Mouse (Mus musculus) limb, embryonic 11.5 days (tissue): ENCODE results near the gene Cep128. TPM values are rescaled to one million over a fixed set of nuclear protein-coding genes. Genes with fewer than 3 reads are reported as not detected.

Source experiments
- ATAC-seq: fragments of 200-750 bp; cut with Nextera tagmentation; 2 replicates; pipeline ENCODE4 v1.8.0; 2017; ENCODE audit warnings: low read depth; ENCODE audit not compliant: insufficient number of reproducible peaks, low FRiP score, low TSS enrichment
- DNase-seq: peaks from one replicate; pipeline ENCODE4 v3.0.0-alpha.2; 2015; ENCODE audit warnings: low spot score
- H3K27ac ChIP-seq: fragments of 300-500 bp; sonication (generic); replicated peaks from 2 replicates; pipeline ENCODE4 v1.5.1; 2014; ENCODE audit warnings: low read depth, mild to moderate bottlenecking, low read length
- H3K27me3 ChIP-seq: fragments of 300-500 bp; sonication (generic); 2 replicates; pipeline ENCODE4 v1.6.1; 2014; ENCODE audit warnings: mild to moderate bottlenecking, low read length, mixed read lengths; ENCODE audit not compliant: control insufficient read depth, insufficient read depth
- H3K36me3 ChIP-seq: fragments of 300-500 bp; sonication (generic); 2 replicates; pipeline ENCODE4 v1.6.1; 2014; ENCODE audit warnings: mild to moderate bottlenecking, low read length, moderate library complexity, mixed read lengths; ENCODE audit not compliant: control insufficient read depth, insufficient read depth
- H3K4me1 ChIP-seq: fragments of 300-500 bp; sonication (generic); 2 replicates; pipeline ENCODE4 v1.6.1; 2014; ENCODE audit warnings: low read length, mixed read lengths; ENCODE audit not compliant: control insufficient read depth, insufficient read depth
- H3K4me2 ChIP-seq: fragments of 300-500 bp; sonication (generic); 2 replicates; pipeline ENCODE4 v1.6.1; 2014; ENCODE audit warnings: low read depth, mild to moderate bottlenecking, moderate library complexity; ENCODE audit not compliant: severe bottlenecking
- H3K4me3 ChIP-seq: fragments of 300-500 bp; sonication (generic); 2 replicates; pipeline ENCODE4 v1.5.1; 2014; ENCODE audit warnings: low read depth, low read length
- H3K9ac ChIP-seq: fragments of 300-500 bp; sonication (generic); 2 replicates; pipeline ENCODE4 v1.6.1; 2014; ENCODE audit warnings: mild to moderate bottlenecking, low read length
- H3K9me3 ChIP-seq: fragments of 300-500 bp; sonication (generic); 2 replicates; pipeline ENCODE4 v1.6.1; 2016; ENCODE audit warnings: low read length; ENCODE audit not compliant: control insufficient read depth
- WGBS: fragments of 180-500 bp; shearing (Covaris S2); extraction: QIAGEN DNeasy Blood & Tissue Kit; methylation state at CpG from one replicate; pipeline ENCODE4 v1.1.7; 2014; 5-methylcytosine and 5-hydroxymethylcytosine counted together
- polyA plus RNA-seq: library from polyadenylated mRNA; unstranded; fragments of >200 nt; fragmentation: Nextera tagmentation; extraction: Ambion mirVana; gene quantifications from 2 replicates; pipeline ENCODE4 v1.2.1, GENCODE M21; 2014

Gene Cep128
- polyA plus RNA-seq, 1 experiment from 2014 or later = 10.1 TPM

GRCm38 (mm10) chr12:91015075-91015474, 369.1 kb downstream of the Cep128 start:
- ATAC-seq (no peak), DNase-seq (no peak)
- Histone ChIP-seq H3K27ac (no peak overlapping the region), H3K4me1 (no peaks in the 10 kb centered on the region), H3K9ac (no peak overlapping the region), H3K4me3 (no peak overlapping the region), H3K27me3 (no peaks in the 10 kb centered on the region), H3K36me3 (no peaks in the 10 kb centered on the region), H3K4me2 (no peak overlapping the region), H3K9me3 (no peaks in the 10 kb centered on the region)
- 62% methylated on average over 6 of the region's 6 CpGs for WGBS

- Histone ChIP-seq H3K4me3 (no peak overlapping the region), H3K4me1 (no peaks in the 10 kb centered on the region), H3K27ac (no peak overlapping the region), H3K9ac (no peak overlapping the region), H3K27me3 (no peaks in the 10 kb centered on the region), H3K36me3 (no peaks in the 10 kb centered on the region), H3K4me2 (no peak overlapping the region), H3K9me3 (no peaks in the 10 kb centered on the region)
- DNase-seq (no peak), ATAC-seq (no peak)
- WGBS = 85% methylated on average over 6 of the region's 6 CpGs
Measured at GRCm38 (mm10) chr12:91013043-91013442, 371.2 kb downstream of the Cep128 start.

GRCm38 (mm10) chr12:91012184-91012583, 372.0 kb downstream of the Cep128 start:
- ATAC-seq (no peak), DNase-seq (no peak)
- no peak overlapping the region for H3K4me2 ChIP-seq
- 74% methylated on average over 4 of the region's 4 CpGs for WGBS
- H3K27me3 ChIP-seq = no peaks in the 10 kb centered on the region
- H3K4me3 ChIP-seq = no peak overlapping the region
- H3K9ac ChIP-seq = no peak overlapping the region
- H3K36me3 ChIP-seq = no peaks in the 10 kb centered on the region
- H3K4me1 ChIP-seq = no peaks in the 10 kb centered on the region
- H3K27ac ChIP-seq = no peak overlapping the region
- H3K9me3 ChIP-seq = no peaks in the 10 kb centered on the region

- no peaks in the 10 kb centered on the region for H3K4me1 ChIP-seq
- ATAC-seq (no peak), DNase-seq (no peak)
- no peaks in the 10 kb centered on the region for H3K27me3 ChIP-seq
- no peak overlapping the region for H3K9ac ChIP-seq
- no peaks in the 10 kb centered on the region for H3K9me3 ChIP-seq
- no peak overlapping the region for H3K27ac ChIP-seq
- no peak overlapping the region for H3K4me2 ChIP-seq
- 91% methylated on average over 5 of the region's 5 CpGs for WGBS
- H3K36me3 ChIP-seq = no peaks in the 10 kb centered on the region
- H3K4me3 ChIP-seq = no peak overlapping the region
Measured at GRCm38 (mm10) chr12:91008736-91009135, 375.5 kb downstream of the Cep128 start.

GRCm38 (mm10) chr12:91008170-91008569, 376.0 kb downstream of the Cep128 start:
- Histone ChIP-seq H3K9me3 (no peaks in the 10 kb centered on the region), H3K4me2 (no peak overlapping the region), H3K36me3 (no peaks in the 10 kb centered on the region), H3K27me3 (no peaks in the 10 kb centered on the region), H3K27ac (no peak overlapping the region), H3K9ac (no peak overlapping the region), H3K4me1 (no peaks in the 10 kb centered on the region), H3K4me3 (no peak overlapping the region)
- DNase-seq = no peak
- no peak for ATAC-seq
- WGBS = 85% methylated on average over 3 of the region's 3 CpGs

- Histone ChIP-seq H3K27me3 (no peaks in the 10 kb centered on the region), H3K27ac (no peak overlapping the region), H3K36me3 (no peaks in the 10 kb centered on the region), H3K4me1 (no peaks in the 10 kb centered on the region), H3K4me3 (no peak overlapping the region), H3K9me3 (no peaks in the 10 kb centered on the region), H3K9ac (no peak overlapping the region), H3K4me2 (no peak overlapping the region)
- no peak for ATAC-seq
- 90% methylated on average over 4 of the region's 4 CpGs for WGBS
- no peak for DNase-seq
Measured at GRCm38 (mm10) chr12:90997539-90997938, 386.7 kb downstream of the Cep128 start.

GRCm38 (mm10) chr12:90993331-90993730, 390.9 kb downstream of the Cep128 start:
- Histone ChIP-seq H3K36me3 (no peaks in the 10 kb centered on the region), H3K4me1 (no peaks in the 10 kb centered on the region), H3K27ac (no peak overlapping the region), H3K9ac (no peak overlapping the region), H3K9me3 (no peaks in the 10 kb centered on the region), H3K4me3 (no peak overlapping the region), H3K4me2 (no peak overlapping the region), H3K27me3 (no peaks in the 10 kb centered on the region)
- DNase-seq = no peak
- 77% methylated on average over 2 of the region's 2 CpGs for WGBS
- ATAC-seq = no peak

- ATAC-seq (no peak), DNase-seq (no peak)
- no peaks in the 10 kb centered on the region for H3K27me3 ChIP-seq
- H3K36me3 ChIP-seq = no peaks in the 10 kb centered on the region
- 87% methylated on average over 2 of the region's 2 CpGs for WGBS
- H3K4me2 ChIP-seq = no peak overlapping the region
- H3K4me3 ChIP-seq = no peak overlapping the region
- no peaks in the 10 kb centered on the region for H3K9me3 ChIP-seq
- H3K27ac ChIP-seq = no peak overlapping the region
- no peak overlapping the region for H3K9ac ChIP-seq
- H3K4me1 ChIP-seq = no peaks in the 10 kb centered on the region
Measured at GRCm38 (mm10) chr12:90987782-90988181, 396.4 kb downstream of the Cep128 start.

- H3K9ac ChIP-seq = no peak overlapping the region
- ATAC-seq = no peak
- no peaks in the 10 kb centered on the region for H3K27me3 ChIP-seq
- H3K9me3 ChIP-seq = no peaks in the 10 kb centered on the region
- H3K4me1 ChIP-seq = no peaks in the 10 kb centered on the region
- no peak overlapping the region for H3K4me3 ChIP-seq
- no peaks in the 10 kb centered on the region for H3K36me3 ChIP-seq
- H3K27ac ChIP-seq = no peak overlapping the region
- 79% methylated on average over 6 of the region's 6 CpGs for WGBS
- no peak overlapping the region for H3K4me2 ChIP-seq
- DNase-seq = no peak
Measured at GRCm38 (mm10) chr12:90987259-90987658, 396.9 kb downstream of the Cep128 start.
